ENCODE assay signal across 26 mouse cellular contexts in genomic region chr19:55926858-55927673, GRCm38 (mm10).
DNase-seq lines count a peak whose midpoint lies in the region; ATAC-seq and TF ChIP-seq lines count a peak whose summit lies in the region.
"Had no signal": no experiment of that assay in that cellular context is flagged by ENCODE, and none has a peak within 500 bp of the region (broad histone marks: within the 10 kb centered on the region; RNA-seq: fewer than 3 reads in every experiment).

No protein-coding gene starts in this region.

- peak overlapping the region; percentile 88 for H3K4me2 ChIP-seq in liver, embryonic 14.5 days (ENCODE audit: low read depth)
- H3K4me2 ChIP-seq in midbrain, embryonic 16.5 days (ENCODE audit: low read length) = no peak overlapping the region
- H3K4me2 ChIP-seq: embryonic facial prominence, embryonic 15.5 days; forebrain, embryonic 12.5 days; heart, embryonic 15.5 days; hindbrain, embryonic 14.5 days; neural tube, embryonic 13.5 days had no signal

- H3K27ac ChIP-seq in heart, embryonic 10.5 days = no peak overlapping the region
- peak overlapping the region; percentile 95 for H3K27ac ChIP-seq in liver, embryonic 14.5 days
- H3K27ac ChIP-seq in midbrain, embryonic 16.5 days (ENCODE audit: low read length) = peak overlapping the region; percentile 65
- H3K27ac ChIP-seq: embryonic facial prominence, embryonic 15.5 days; forebrain, embryonic 12.5 days; heart, adult 2 months; heart, embryonic 15.5 days; hindbrain, embryonic 14.5 days; neural tube, embryonic 13.5 days had no signal

- peaks cover 25% of the 10 kb centered on the region for H3K4me1 ChIP-seq in heart, embryonic 10.5 days
- H3K4me1 ChIP-seq in liver, embryonic 14.5 days (replicated peaks; ENCODE audit: control insufficient read depth in 2 of 2, insufficient read depth in 2 of 2, low read length in 1 of 2) = peaks cover 52 to 57% of the 10 kb centered on the region in 2 experiments
- peaks cover 16% of the 10 kb centered on the region; the same call in 1 of the 2 replicates for H3K4me1 ChIP-seq in midbrain, embryonic 16.5 days (ENCODE audit: control insufficient read depth, insufficient read depth, low read length)
- H3K4me1 ChIP-seq: embryonic facial prominence, embryonic 15.5 days; megakaryocyte, embryonic 14.5 days had no signal

- H3K9ac ChIP-seq in liver, embryonic 14.5 days (replicated peaks) = peak overlapping the region; percentile 75
- no peak overlapping the region for H3K9ac ChIP-seq in midbrain, embryonic 16.5 days (ENCODE audit: low read depth, low read length)
- H3K9ac ChIP-seq: embryonic facial prominence, embryonic 15.5 days; forebrain, embryonic 12.5 days; heart, embryonic 15.5 days; hindbrain, embryonic 14.5 days; neural tube, embryonic 13.5 days had no signal

- 85% methylated on average over 16 of the region's 16 CpGs for WGBS in heart, embryonic 10.5 days
- 70% methylated on average over 16 of the region's 16 CpGs for WGBS in liver, embryonic 14.5 days (ENCODE audit: insufficient replicate concordance)
- 65% methylated on average over 16 of the region's 16 CpGs for WGBS in midbrain, embryonic 16.5 days

- H3K36me3 ChIP-seq in heart, embryonic 10.5 days = peaks cover 47% of the 10 kb centered on the region
- peaks cover 13% of the 10 kb centered on the region for H3K36me3 ChIP-seq in liver, embryonic 14.5 days (replicated peaks; ENCODE audit: control insufficient read depth, insufficient read depth, low read depth)
- peaks cover 2% of the 10 kb centered on the region; the same call in 1 of the 2 replicates for H3K36me3 ChIP-seq in midbrain, embryonic 16.5 days (ENCODE audit: control insufficient read depth, insufficient read depth, low read length)

- TF ChIP-seq CTCF in liver, embryonic 14.5 days (IDR thresholded peaks at IDR 0.05; ENCODE audit: low read depth) = no peak

- peak; percentile 68 for DNase-seq in heart, embryonic 10.5 days (ENCODE audit: low spot score)
- DNase-seq in heart, adult 8-10 months (ENCODE audit: low spot score) = no peak
- DNase-seq in MEL-GATA-1-ER (ENCODE audit: extremely low read depth, low read depth) = peak; percentile 34
- DNase-seq in liver, embryonic 14.5 days (ENCODE audit: low read depth in 3 of 3, low spot score in 3 of 3) = no peak
- DNase-seq in kidney, adult 11 months = no peak
- DNase-seq: adrenal gland, postnatal 25 days; cerebellum, adult 9-10 months; gastrocnemius, postnatal 36 days; heart, adult 2 months; heart, postnatal 36 days; kidney, adult 8-10 months; kidney, postnatal 10 days; retina, postnatal 1 day; right cerebral cortex, postnatal 25 days; spleen, adult 18-20 months had no signal

- no peak for TF ChIP-seq EP300 in liver, embryonic 14.5 days (IDR thresholded peaks at IDR 0.05; ENCODE audit: low read depth)

- no peak for ATAC-seq in liver, embryonic 14.5 days (ENCODE audit: insufficient read depth)
- no peak for ATAC-seq in midbrain, embryonic 16.5 days
- ATAC-seq in monocyte, adult 5-6 weeks (replicated peaks; ENCODE audit: insufficient number of reproducible peaks, low FRiP score, low TSS enrichment, poor library complexity, severe bottlenecking) = no peak
- ATAC-seq: CD4-positive, CD25-positive, alpha-beta regulatory T cell, adult 4 months had no signal

- no peak overlapping the region for H3K4me3 ChIP-seq in heart, embryonic 10.5 days
- peak overlapping the region; percentile 59 to 69 for H3K4me3 ChIP-seq in liver, embryonic 14.5 days (ENCODE audit: insufficient read depth in 1 of 2, low read depth in 2 of 2, low read length in 2 of 2)
- no peak overlapping the region for H3K4me3 ChIP-seq in midbrain, embryonic 16.5 days (ENCODE audit: low read depth, low read length)
- H3K4me3 ChIP-seq: embryonic facial prominence, embryonic 15.5 days; forebrain, embryonic 12.5 days; heart, adult 2 months; heart, embryonic 15.5 days; limb, embryonic 10.5 days; myocyte; neural tube, embryonic 13.5 days had no signal

- no peaks in the 10 kb centered on the region for H3K27me3 ChIP-seq in heart, embryonic 10.5 days (ENCODE audit: insufficient read depth, poor library complexity, severe bottlenecking)
- H3K27me3 ChIP-seq in liver, embryonic 14.5 days (ENCODE audit: control insufficient read depth, insufficient read depth, low read length) = no peaks in the 10 kb centered on the region
- no peaks in the 10 kb centered on the region for H3K27me3 ChIP-seq in midbrain, embryonic 16.5 days (ENCODE audit: control insufficient read depth, insufficient read depth, low read depth, low read length)
- H3K27me3 ChIP-seq: embryonic facial prominence, embryonic 15.5 days; heart, embryonic 15.5 days; neural tube, embryonic 13.5 days had no signal

- no peaks in the 10 kb centered on the region for H3K9me3 ChIP-seq in heart, embryonic 10.5 days
- H3K9me3 ChIP-seq in liver, embryonic 14.5 days (ENCODE audit: control insufficient read depth, low read length) = no peaks in the 10 kb centered on the region
- H3K9me3 ChIP-seq in midbrain, embryonic 16.5 days (replicated peaks; ENCODE audit: control insufficient read depth, low read length, poor library complexity, severe bottlenecking) = no peaks in the 10 kb centered on the region
- H3K9me3 ChIP-seq: embryonic facial prominence, embryonic 15.5 days; forebrain, embryonic 12.5 days; heart, embryonic 15.5 days; limb, embryonic 10.5 days; neural tube, embryonic 13.5 days had no signal

Comparison
In these comparisons a context has a peak if more than half of its experiments do, and no peak if none do; other contexts are left out.
1. DNase-seq: peak in heart, embryonic 10.5 days (single experiment) and MEL-GATA-1-ER (single experiment); none in heart, adult 8-10 months (single experiment), liver, embryonic 14.5 days (0 of 3) and kidney, adult 11 months (single experiment).
2. H3K4me3 ChIP-seq: peak in liver, embryonic 14.5 days (2 of 2); none in heart, embryonic 10.5 days (single experiment) and midbrain, embryonic 16.5 days (single experiment).